Mouse (Mus musculus) adrenal gland, postnatal 4 days (tissue): Measurements from ENCODE around the gene Ccdc61. TPM values are rescaled to one million over a fixed set of nuclear protein-coding genes. Genes with fewer than 3 reads are reported as not detected.

Experiments
- DNase-seq, 2 experiments: peaks; one replicate each; pipeline ENCODE4 v3.0.0; 2021 to 2022; ENCODE audit warnings: low spot score in 2 of 2, mixed read lengths in 2 of 2
- long read RNA-seq, 2 experiments: library from polyadenylated mRNA; stranded (forward); transcript quantifications; one replicate each; pipeline ENCODE4 v2.0.0; 2021
- total RNA-seq, 2 experiments: library from RNA; stranded (reverse); gene quantifications; 2 replicates each; pipeline ENCODE4 v1.2.3; 2021

Ccdc61 gene
- total RNA-seq, result 10 to 100 TPM; 16.5 to 19.2 TPM
- long read RNA-seq, experiment 1, transcript Ccdc61-201 (14 exons, 2,022 nt), result major isoform, 17 of 42 reads
- long read RNA-seq, experiment 1, partial matches to known transcripts, result 6 of 42 reads
- long read RNA-seq, experiment 1, other reads (novel, unspliced or antisense), result 18 of 42 reads
- long read RNA-seq, experiment 2, transcript Ccdc61-201 (14 exons, 2,022 nt), result major isoform, 28 of 58 reads
- long read RNA-seq, experiment 2, partial matches to known transcripts, result 3 of 58 reads
- long read RNA-seq, experiment 2, other reads (novel, unspliced or antisense), result 27 of 58 reads

- peak; percentile 84 to 94 for DNase-seq
Observed at GRCm38 (mm10) chr7:18910241-18910831, at the start of gene Ccdc61. Gene Ccdc61 (minus strand): TSS chr7:18910415.

- DNase-seq, result no peak
Observed at GRCm38 (mm10) chr7:18959446-18959845, 49.2 kb upstream of the Ccdc61 start.

GRCm38 (mm10) chr7:18958384-18958766 is 48.2 kb upstream of the Ccdc61 start:
- peak in 1 of 2 experiments; percentile 6 for DNase-seq

- peak; percentile 42 to 44 for DNase-seq
Observed at GRCm38 (mm10) chr7:18957569-18958383, 47.6 kb upstream of the Ccdc61 start.

GRCm38 (mm10) chr7:18951397-18951796 is 41.2 kb upstream of the Ccdc61 start:
- DNase-seq, result peak in 1 of 2 experiments; percentile 30

GRCm38 (mm10) chr7:18950523-18951315 is 40.5 kb upstream of the Ccdc61 start:
- no peak for DNase-seq

GRCm38 (mm10) chr7:18949781-18950522 is 39.7 kb upstream of the Ccdc61 start:
- DNase-seq, result no peak

GRCm38 (mm10) chr7:18948151-18948550 is 37.9 kb upstream of the Ccdc61 start:
- DNase-seq, result no peak

- DNase-seq, result no peak
Observed at GRCm38 (mm10) chr7:18942815-18943214, 32.6 kb upstream of the Ccdc61 start.

- DNase-seq, result no peak
Observed at GRCm38 (mm10) chr7:18942376-18942775, 32.2 kb upstream of the Ccdc61 start.

- DNase-seq, result no peak
Observed at GRCm38 (mm10) chr7:18927759-18928158, 17.5 kb upstream of the Ccdc61 start.

GRCm38 (mm10) chr7:18926911-18927310 is 16.7 kb upstream of the Ccdc61 start:
- DNase-seq, result no peak

- DNase-seq, result no peak
Observed at GRCm38 (mm10) chr7:18926041-18926790, 16.0 kb upstream of the Ccdc61 start.

GRCm38 (mm10) chr7:18925162-18925938 is 15.1 kb upstream of the Ccdc61 start, which contains the start of gene Nova2:
Gene Nova2 (plus strand): TSS chr7:18925888.
- peak; percentile 55 to 69 for DNase-seq

GRCm38 (mm10) chr7:18924321-18924720 is 14.1 kb upstream of the Ccdc61 start:
- DNase-seq, result no peak

GRCm38 (mm10) chr7:18923711-18924191 is 13.5 kb upstream of the Ccdc61 start:
- no peak for DNase-seq

- no peak for DNase-seq
Observed at GRCm38 (mm10) chr7:18923267-18923666, 13.1 kb upstream of the Ccdc61 start.

- DNase-seq, result no peak
Observed at GRCm38 (mm10) chr7:18922807-18923206, 12.6 kb upstream of the Ccdc61 start.

GRCm38 (mm10) chr7:18921069-18921468 is 10.9 kb upstream of the Ccdc61 start:
- no peak for DNase-seq
